Mouse (Mus musculus) stomach, postnatal 0 days (tissue): ENCODE results near the gene Tk2.
A peak's percentile ranks its signal among the peaks of the same experiment; 100 is the strongest.

ENCODE experiments used
- CTCF ChIP-seq: IDR thresholded peaks from 2 replicates; pipeline ENCODE4 v1.5.1; 2016; ENCODE audit warnings: antibody characterized with exemption, low read depth, mild to moderate bottlenecking, moderate library complexity
- EP300 ChIP-seq: optimal IDR thresholded peaks from 2 replicates; pipeline ENCODE3; 2016; ENCODE audit warnings: antibody characterized with exemption

GRCm38 (mm10) chr8:104234573-104234972 is 13.8 kb downstream of the Tk2 start:
- TF ChIP-seq CTCF (peak; percentile 63), EP300 (no peak)
